Mouse (Mus musculus) cortical plate, adult 2 months (tissue): ENCODE measurements at regions not wholly inside any gene's neighbourhood (a gene's known extent, or its start where the extent isn't known, plus 50 kb on each side); places are given as distances from the start of the nearest gene placed in this dataset.

ENCODE experiments used
- CTCF ChIP-seq: fragments of 200-500 bp; IDR thresholded peaks from 2 replicates; pipeline ENCODE4 v1.5.1; 2011; ENCODE audit warnings: mild to moderate bottlenecking, control low read depth, low read length; ENCODE audit not compliant: insufficient read depth; ENCODE audit errors: extremely low read depth
- POLR2A ChIP-seq: fragments of 200-500 bp; IDR thresholded peaks from 2 replicates; pipeline ENCODE4 v1.6.1; 2011; ENCODE audit warnings: mild to moderate bottlenecking, low read length, control low read depth; ENCODE audit not compliant: insufficient read depth; ENCODE audit errors: extremely low read depth

- TF ChIP-seq POLR2A (no peak), CTCF (no peak)
These were observed 68.0 kb upstream of the Ypel5 start for GRCm38 (mm10) chr17:72768266-72768665.
